Mouse (Mus musculus) T-helper 17 cell (primary cell): ENCODE measurements around the gene Il34.

Experiments
- in situ Hi-C, 2 experiments: fragments of 300-600 bp; cut with MboI, MseI; formaldehyde crosslinking; loops; 1 replicate in 1 of 2; 2 replicates in 1 of 2; pipeline ENCODE4 v1.15.1; 2025; ENCODE audit warnings: high pct_unique_total_duplicates in 2 of 2

Il34 gene

GRCm38 (mm10) chr8:110785366-110785765, 20.4 kb downstream of the Il34 start:
- in situ Hi-C loops = no loop called here

GRCm38 (mm10) chr8:110779924-110780718, 25.6 kb downstream of the Il34 start:
- in situ Hi-C loops = loop anchor here in 1 of 2 experiments (10.0 kb wide), 1 partner anchor 1185 kb away; no protein-coding TSS in a partner anchor

GRCm38 (mm10) chr8:110776335-110776734, 29.4 kb downstream of the Il34 start:
- in situ Hi-C loops = loop anchor here in 1 of 2 experiments (10.0 kb wide), 1 partner anchor 1188 kb away; no protein-coding TSS in a partner anchor

GRCm38 (mm10) chr8:110775721-110776120, 30.0 kb downstream of the Il34 start:
- in situ Hi-C loops = loop anchor here in 1 of 2 experiments (10.0 kb wide), 1 partner anchor 1189 kb away; no protein-coding TSS in a partner anchor

- in situ Hi-C loops = loop anchor here in 1 of 2 experiments (10.0 kb wide), 1 partner anchor 1189 kb away; no protein-coding TSS in a partner anchor
Measured at GRCm38 (mm10) chr8:110775316-110775715, 30.4 kb downstream of the Il34 start.

- in situ Hi-C loops = loop anchor here in 1 of 2 experiments (10.0 kb wide), 1 partner anchor 1190 kb away; no protein-coding TSS in a partner anchor
Measured at GRCm38 (mm10) chr8:110774725-110775124, 31.0 kb downstream of the Il34 start.

- in situ Hi-C loops = loop anchor here in 1 of 2 experiments (10.0 kb wide), 1 partner anchor 1191 kb away; no protein-coding TSS in a partner anchor
Measured at GRCm38 (mm10) chr8:110774047-110774446, 31.7 kb downstream of the Il34 start.

- in situ Hi-C loops = loop anchor here in 1 of 2 experiments (10.0 kb wide), 1 partner anchor 1192 kb away; no protein-coding TSS in a partner anchor
Measured at GRCm38 (mm10) chr8:110772452-110772851, 33.3 kb downstream of the Il34 start.

- in situ Hi-C loops = no loop called here
Measured at GRCm38 (mm10) chr8:110767261-110767660, 38.5 kb downstream of the Il34 start.

- in situ Hi-C loops = no loop called here
Measured at GRCm38 (mm10) chr8:110764671-110765070, 41.1 kb downstream of the Il34 start.

- in situ Hi-C loops = no loop called here
Measured at GRCm38 (mm10) chr8:110761988-110762387, 43.7 kb downstream of the Il34 start.

- in situ Hi-C loops = no loop called here
Measured at GRCm38 (mm10) chr8:110761185-110761584, 44.5 kb downstream of the Il34 start.

GRCm38 (mm10) chr8:110760280-110760940, 45.3 kb downstream of the Il34 start:
- in situ Hi-C loops = no loop called here

GRCm38 (mm10) chr8:110756196-110756595, 49.5 kb downstream of the Il34 start:
- in situ Hi-C loops = no loop called here

GRCm38 (mm10) chr8:110755511-110756170, 50.1 kb downstream of the Il34 start:
- in situ Hi-C loops = no loop called here

GRCm38 (mm10) chr8:110754713-110755112, 51.0 kb downstream of the Il34 start:
- in situ Hi-C loops = no loop called here

- in situ Hi-C loops = no loop called here
Measured at GRCm38 (mm10) chr8:110751490-110751889, 54.2 kb downstream of the Il34 start.

GRCm38 (mm10) chr8:110750269-110750668, 55.5 kb downstream of the Il34 start:
- in situ Hi-C loops = no loop called here

- in situ Hi-C loops = no loop called here
Measured at GRCm38 (mm10) chr8:110749500-110750170, 56.1 kb downstream of the Il34 start.

GRCm38 (mm10) chr8:110746661-110747060, 59.1 kb downstream of the Il34 start:
- in situ Hi-C loops = no loop called here

- in situ Hi-C loops = no loop called here
Measured at GRCm38 (mm10) chr8:110745162-110745561, 60.6 kb downstream of the Il34 start.
